Mouse (Mus musculus): Measurements from ENCODE around the gene Cers1. TPM values are rescaled to one million over a fixed set of nuclear protein-coding genes. Genes with fewer than 3 reads are reported as not detected.

Cers1 gene
- total and polyA plus RNA-seq, 3 experiments, result 5.0 to 7.7 TPM; not detected in 1

DNA sequence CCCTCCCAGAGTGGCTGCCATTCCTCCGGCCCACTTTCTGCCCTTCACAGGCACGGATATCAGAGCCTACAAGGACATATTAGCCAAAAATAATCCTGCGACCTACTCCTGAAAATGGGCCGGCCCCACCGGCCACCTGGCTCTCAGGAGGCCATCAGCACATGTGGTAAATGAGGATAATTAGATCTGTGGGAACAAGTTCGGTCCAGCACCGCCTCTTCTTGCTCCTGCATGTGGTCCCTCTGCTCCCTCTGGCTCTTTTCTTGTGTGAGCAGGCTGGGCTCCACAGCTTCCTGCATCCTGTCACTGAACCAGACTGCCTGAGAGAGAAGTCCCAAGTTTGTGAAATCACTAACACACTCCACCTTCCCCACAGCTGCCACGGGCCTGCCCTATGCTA is 36.3 kb upstream of the Cers1 start:
- TF ChIP-seq JUND (IDR thresholded peaks at IDR 0.05; ENCODE audit: low read depth, low read length) (no peak), HCFC1 (IDR thresholded peaks at IDR 0.05; ENCODE audit: low read depth, low read length) (no peak), POLR2A (IDR thresholded peaks at IDR 0.05; ENCODE audit: control insufficient read depth in 1 of 2, insufficient read depth in 1 of 2, low read depth in 1 of 2, low read length in 2 of 2, poor library complexity in 1 of 2) (no peak), SIN3A (IDR thresholded peaks at IDR 0.05; ENCODE audit: low read length) (no peak), ETS1 (IDR thresholded peaks at IDR 0.05; ENCODE audit: low read depth, low read length) (no peak), KAT2A (conservative IDR thresholded peaks at IDR 0.05; ENCODE audit: low read depth, low read length) (no peak), MAX (IDR thresholded peaks at IDR 0.05; ENCODE audit: low read length) (no peak)
- DNase-seq (ENCODE audit: low read depth, low spot score), result no peak
- H3K9me3 ChIP-seq (replicated peaks; ENCODE audit: insufficient read depth, low read length), result no peaks in the 10 kb centered on the region
- H3K9ac ChIP-seq (ENCODE audit: control insufficient read depth, low read depth, low read length, poor library complexity, severe bottlenecking), result no peak overlapping the region
- H3K4me1 ChIP-seq (ENCODE audit: control insufficient read depth in 1 of 2, insufficient read depth in 2 of 2, low read length in 2 of 2), result peaks cover 0 to 22% of the 10 kb centered on the region in 2 experiments; a peak in 3 of 4 replicates
- no peaks in the 10 kb centered on the region; a peak in 2 of 4 replicates for H3K36me3 ChIP-seq (ENCODE audit: control insufficient read depth in 1 of 2, insufficient read depth in 2 of 2, low read length in 2 of 2)
- H3K27me3 ChIP-seq (ENCODE audit: control insufficient read depth in 1 of 2, insufficient read depth in 2 of 2, low read length in 2 of 2), result no peaks in the 10 kb centered on the region
- H3K4me3 ChIP-seq (ENCODE audit: control insufficient read depth in 1 of 2, insufficient read depth in 1 of 2, low read depth in 2 of 2, low read length in 2 of 2), result no peak overlapping the region
- no peak overlapping the region for H3K27ac ChIP-seq (ENCODE audit: control insufficient read depth, low read depth, low read length)
- peaks cover 5% of the 10 kb centered on the region; the same call in 1 of the 2 replicates for H3K79me2 ChIP-seq (ENCODE audit: control insufficient read depth, insufficient read depth, low read length, poor library complexity)

DNA sequence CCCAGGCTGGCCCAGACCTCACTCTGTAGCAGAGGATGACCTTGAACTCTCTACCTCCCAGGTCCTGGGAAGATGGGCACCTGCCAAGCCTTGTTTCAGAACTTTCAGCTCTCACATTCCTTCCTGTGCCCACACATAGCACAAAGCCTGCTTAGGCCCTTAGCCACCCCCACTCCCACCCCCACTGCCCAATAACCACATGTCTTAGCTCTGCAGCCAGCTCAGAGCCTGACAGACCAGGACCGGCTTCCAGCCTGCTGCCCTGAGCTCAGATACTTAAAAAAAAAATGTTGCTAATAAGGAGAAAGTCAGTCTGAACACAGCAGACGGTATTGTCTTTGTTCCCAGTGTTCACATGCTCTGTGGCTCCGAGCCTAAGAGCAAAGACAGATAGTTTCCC is 34.6 kb upstream of the Cers1 start:
- no peaks in the 10 kb centered on the region for H3K9me3 ChIP-seq (replicated peaks; ENCODE audit: insufficient read depth, low read length)
- H3K27me3 ChIP-seq (ENCODE audit: control insufficient read depth in 1 of 2, insufficient read depth in 2 of 2, low read length in 2 of 2), result no peaks in the 10 kb centered on the region
- H3K4me3 ChIP-seq (ENCODE audit: control insufficient read depth in 1 of 2, insufficient read depth in 1 of 2, low read depth in 2 of 2, low read length in 2 of 2), result no peak overlapping the region
- H3K9ac ChIP-seq (ENCODE audit: control insufficient read depth, low read depth, low read length, poor library complexity, severe bottlenecking), result no peak overlapping the region
- no peak overlapping the region for H3K27ac ChIP-seq (ENCODE audit: control insufficient read depth, low read depth, low read length)
- TF ChIP-seq POLR2AphosphoS5 (IDR thresholded peaks at IDR 0.05; ENCODE audit: borderline replicate concordance, low read depth, low read length), result no peak
- TF ChIP-seq E2F4 (IDR thresholded peaks at IDR 0.05; ENCODE audit: borderline replicate concordance, low read depth, low read length), result no peak
- no peak for TF ChIP-seq EP300 (IDR thresholded peaks at IDR 0.05; ENCODE audit: low read depth in 1 of 2, low read length in 2 of 2)
- TF ChIP-seq USF1 (IDR thresholded peaks at IDR 0.05; ENCODE audit: low read depth, low read length), result no peak
- TF ChIP-seq SMC3 (IDR thresholded peaks at IDR 0.05; ENCODE audit: low read depth, low read length), result no peak
- TF ChIP-seq ZKSCAN1 (IDR thresholded peaks at IDR 0.05; ENCODE audit: low read depth, low read length), result no peak
- TF ChIP-seq USF2 (IDR thresholded peaks at IDR 0.05; ENCODE audit: borderline replicate concordance in 1 of 2, insufficient read depth in 1 of 2, low read depth in 1 of 2, low read length in 2 of 2), result no peak
- TF ChIP-seq KAT2A (conservative IDR thresholded peaks at IDR 0.05; ENCODE audit: low read depth, low read length), result no peak
- TF ChIP-seq MYB (IDR thresholded peaks at IDR 0.05; ENCODE audit: low read depth, low read length), result no peak
- TF ChIP-seq ZNF384 (IDR thresholded peaks at IDR 0.05; ENCODE audit: low read depth, low read length), result no peak
- TF ChIP-seq SIN3A (IDR thresholded peaks at IDR 0.05; ENCODE audit: low read length), result no peak
- no peak for TF ChIP-seq RAD21 (IDR thresholded peaks at IDR 0.05; ENCODE audit: low read depth, low read length)
- no peak for TF ChIP-seq MXI1 (IDR thresholded peaks at IDR 0.05; ENCODE audit: low read depth, low read length)
- no peak for TF ChIP-seq GATA1 (IDR thresholded peaks at IDR 0.05; ENCODE audit: low read depth, low read length)
- no peak for TF ChIP-seq TAL1 (IDR thresholded peaks at IDR 0.05; ENCODE audit: low read length)
- TF ChIP-seq CHD2 (IDR thresholded peaks at IDR 0.05; ENCODE audit: low read length), result no peak
- H3K79me2 ChIP-seq (ENCODE audit: control insufficient read depth, insufficient read depth, low read length, poor library complexity), result peaks cover 5% of the 10 kb centered on the region; the same call in 1 of the 2 replicates
- H3K36me3 ChIP-seq (ENCODE audit: control insufficient read depth in 1 of 2, insufficient read depth in 2 of 2, low read length in 2 of 2), result no peaks in the 10 kb centered on the region; a peak in 2 of 4 replicates
- peaks cover 0 to 21% of the 10 kb centered on the region in 2 experiments; a peak in 3 of 4 replicates for H3K4me1 ChIP-seq (ENCODE audit: control insufficient read depth in 1 of 2, insufficient read depth in 2 of 2, low read length in 2 of 2)
- no peak for DNase-seq (ENCODE audit: low read depth, low spot score)

Measured in MEL (cell line).